Mouse (Mus musculus): ENCODE measurements around the gene Ppp2r5a.

The Ppp2r5a gene

GRCm38 (mm10) chr1:191384786-191385430 lies 18.2 kb downstream of the Ppp2r5a start:
- in situ Hi-C loops (cut with MboI, MseI), result no loop called here

DNA sequence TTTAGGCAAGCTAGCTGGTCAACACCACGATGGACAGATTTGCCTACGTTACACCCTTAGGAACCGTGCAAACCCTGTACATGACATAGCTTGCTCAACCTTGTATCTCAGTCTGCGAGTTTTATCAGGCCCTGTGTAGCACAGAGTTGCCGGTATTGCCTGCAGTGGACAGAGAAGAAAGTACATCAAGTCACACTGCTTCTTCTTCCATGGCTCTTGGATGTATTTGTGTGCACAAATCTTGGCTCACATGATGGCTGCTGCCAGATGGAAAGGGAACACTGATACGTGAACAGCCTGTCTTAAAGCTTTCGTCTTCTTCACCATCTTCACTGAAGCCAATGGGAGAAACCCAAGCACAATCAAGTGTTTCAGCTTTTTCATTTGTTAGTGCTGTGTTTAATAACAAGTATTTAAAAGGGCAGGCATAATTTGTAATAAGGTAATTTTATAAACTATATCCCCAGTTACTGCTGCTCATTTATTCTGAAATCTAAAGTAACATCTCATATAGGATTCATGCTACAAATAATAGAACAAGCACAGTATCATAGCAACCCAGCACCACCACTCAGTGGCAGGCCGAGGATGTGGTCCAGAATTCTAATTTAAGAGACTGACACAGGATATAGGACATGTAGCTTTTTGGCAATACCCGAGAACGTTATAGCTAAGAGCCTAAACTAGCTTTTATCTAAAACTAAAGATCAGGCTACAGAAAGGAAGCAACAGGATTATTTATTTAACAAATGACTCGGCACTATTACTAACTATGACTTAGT lies 20.9 kb downstream of the Ppp2r5a start:
- in situ Hi-C loops (cut with MboI, MseI), result no loop called here

DNA sequence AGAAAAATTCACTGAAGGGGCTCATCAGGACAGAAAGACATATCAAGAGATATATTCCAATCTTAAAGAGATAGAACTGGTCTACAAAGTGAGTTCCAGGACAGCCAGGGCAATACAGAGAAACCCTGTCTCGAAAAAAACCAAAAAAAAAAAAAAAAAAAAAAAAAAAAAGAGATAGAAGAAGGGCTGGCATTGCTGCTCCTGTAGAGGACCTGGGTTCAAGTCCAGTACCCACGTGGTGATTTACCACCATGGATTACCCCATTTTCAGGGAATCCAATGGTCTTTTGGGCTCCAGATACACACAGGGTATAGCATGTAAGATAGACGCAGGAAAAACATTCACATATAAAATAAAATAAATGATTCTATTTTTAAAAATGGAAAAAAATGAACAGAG lies 22.2 kb downstream of the Ppp2r5a start:
- in situ Hi-C loops (cut with MboI, MseI), result no loop called here

- in situ Hi-C loops (cut with MboI, MseI), result no loop called here
Measured at GRCm38 (mm10) chr1:191378080-191378479, 25.0 kb downstream of the Ppp2r5a start.

GRCm38 (mm10) chr1:191375644-191375998 lies 27.5 kb downstream of the Ppp2r5a start:
- in situ Hi-C loops (cut with MboI, MseI), result no loop called here

- in situ Hi-C loops (cut with MboI, MseI), result no loop called here
Measured at GRCm38 (mm10) chr1:191374993-191375643, 28.0 kb downstream of the Ppp2r5a start.

GRCm38 (mm10) chr1:191369140-191369539 lies 33.9 kb downstream of the Ppp2r5a start:
- in situ Hi-C loops (cut with MboI, MseI), result no loop called here

DNA sequence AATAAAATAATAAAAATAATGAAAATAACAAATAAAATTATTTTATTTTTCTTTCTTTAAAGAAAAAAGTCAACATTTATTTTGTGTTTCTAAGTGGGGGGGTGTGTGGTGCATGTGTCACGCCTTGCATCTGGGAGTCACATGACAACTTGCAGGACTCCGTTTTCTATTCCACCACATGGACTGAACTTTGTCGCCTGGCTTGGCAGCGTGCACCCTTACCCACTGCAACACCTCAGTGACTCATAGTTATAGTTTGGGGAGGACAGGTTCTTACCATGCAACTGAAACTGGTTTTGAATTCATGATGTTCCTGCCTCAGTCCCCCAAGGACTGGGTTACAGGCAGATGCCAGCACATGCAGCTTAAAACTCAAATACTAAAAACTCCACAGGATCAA lies 34.9 kb downstream of the Ppp2r5a start:
- in situ Hi-C loops (cut with MboI, MseI), result no loop called here

DNA sequence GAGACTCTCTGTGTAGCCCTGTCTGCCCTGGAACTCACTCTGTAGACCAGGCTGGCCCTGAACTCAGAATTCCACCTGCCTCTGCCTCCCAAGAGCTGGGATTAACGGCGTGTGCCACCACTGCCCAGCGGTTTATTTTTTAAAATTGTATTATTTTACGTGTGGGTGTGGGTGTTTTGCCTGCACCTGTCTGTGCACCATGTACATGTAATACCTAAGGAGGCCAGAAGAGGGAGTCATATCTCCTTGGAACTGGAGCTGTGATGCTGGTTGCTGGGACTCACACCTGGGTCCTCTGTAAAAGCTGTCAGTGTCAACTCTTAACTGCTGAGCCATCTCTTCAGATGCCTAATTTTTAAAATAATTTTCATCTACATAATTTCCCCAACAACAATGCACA lies 38.6 kb downstream of the Ppp2r5a start:
- in situ Hi-C loops (cut with MboI, MseI), result no loop called here

DNA sequence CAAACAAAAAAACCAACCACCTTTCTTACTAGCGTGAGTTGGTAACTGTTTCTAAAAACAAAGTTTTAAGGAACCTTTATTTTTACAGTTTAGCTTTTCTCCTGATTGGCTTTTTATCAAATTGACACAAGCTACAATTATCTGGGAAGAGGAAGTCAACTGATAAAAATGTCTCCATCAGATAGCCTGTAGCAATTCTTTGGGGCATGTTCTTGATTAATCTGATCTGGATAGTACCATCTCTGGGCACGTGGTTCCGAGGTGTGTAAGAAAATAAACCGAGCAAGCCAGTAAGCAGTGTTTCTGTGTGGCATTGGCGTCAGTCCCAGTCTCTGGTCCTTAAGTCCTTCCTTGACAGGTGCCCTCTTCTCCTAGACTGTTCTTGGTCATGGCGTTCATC lies 40.7 kb downstream of the Ppp2r5a start:
- in situ Hi-C loops (cut with MboI, MseI), result no loop called here

GRCm38 (mm10) chr1:191359478-191359877 lies 43.6 kb downstream of the Ppp2r5a start:
- in situ Hi-C loops (cut with MboI, MseI), result no loop called here

GRCm38 (mm10) chr1:191356936-191357335 lies 46.1 kb downstream of the Ppp2r5a start:
- in situ Hi-C loops (cut with MboI, MseI), result no loop called here

GRCm38 (mm10) chr1:191353836-191354235 lies 49.2 kb downstream of the Ppp2r5a start:
- in situ Hi-C loops (cut with MboI, MseI), result no loop called here

GRCm38 (mm10) chr1:191352786-191353488 lies 50.1 kb downstream of the Ppp2r5a start:
- in situ Hi-C loops (cut with MboI, MseI), result no loop called here

- in situ Hi-C loops (cut with MboI, MseI), result no loop called here
Measured at GRCm38 (mm10) chr1:191350355-191350754, 52.7 kb downstream of the Ppp2r5a start.

GRCm38 (mm10) chr1:191349486-191350037 lies 53.5 kb downstream of the Ppp2r5a start:
- in situ Hi-C loops (cut with MboI, MseI), result loop anchor here (25.0 kb wide), 1 partner anchor 463 kb away; the partner anchor contains the start of gene Nek2

DNA sequence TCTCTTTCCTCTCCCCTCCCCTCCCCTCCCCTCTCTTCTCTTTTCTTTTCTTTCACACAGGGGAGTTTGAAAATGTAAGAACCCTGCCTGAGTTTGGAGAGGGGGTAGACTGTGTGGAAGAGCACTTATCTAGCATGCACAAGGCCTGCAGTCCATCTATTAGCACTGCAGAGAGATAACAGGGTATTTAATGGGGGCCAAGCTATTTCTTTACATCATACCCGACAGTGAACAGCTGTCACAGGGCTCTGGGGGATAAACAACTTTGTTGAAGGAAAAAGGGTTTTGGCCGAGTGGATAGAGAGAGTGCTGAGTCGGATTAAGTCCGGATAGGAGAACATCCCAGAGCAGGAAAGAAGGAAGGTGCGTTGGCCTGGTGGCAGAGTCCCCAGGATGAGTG lies 54.1 kb downstream of the Ppp2r5a start:
- in situ Hi-C loops (cut with MboI, MseI), result loop anchor here (25.0 kb wide), 1 partner anchor 463 kb away; the partner anchor contains the start of gene Nek2

DNA sequence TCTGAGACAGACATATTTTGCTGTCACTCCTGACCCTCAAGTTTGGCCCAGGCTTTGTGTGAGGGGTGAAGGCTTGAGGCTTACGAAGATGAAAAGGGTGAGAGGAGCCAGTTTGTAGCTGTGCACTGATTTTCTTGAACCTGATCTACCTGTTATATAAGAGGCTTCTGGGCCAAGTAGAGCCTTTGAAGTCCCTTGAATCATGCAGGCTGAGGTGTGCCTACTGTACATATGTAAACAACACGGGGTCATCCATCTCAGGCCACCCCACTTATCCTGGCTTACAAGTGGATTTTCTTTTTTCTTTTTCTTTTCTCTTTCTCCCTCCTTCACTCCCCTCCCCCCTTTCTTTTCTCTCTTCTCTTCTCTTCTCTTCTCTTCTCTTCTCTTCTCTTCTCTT lies 54.5 kb downstream of the Ppp2r5a start:
- in situ Hi-C loops (cut with MboI, MseI), result loop anchor here (25.0 kb wide), 1 partner anchor 464 kb away; the partner anchor contains the start of gene Nek2

DNA sequence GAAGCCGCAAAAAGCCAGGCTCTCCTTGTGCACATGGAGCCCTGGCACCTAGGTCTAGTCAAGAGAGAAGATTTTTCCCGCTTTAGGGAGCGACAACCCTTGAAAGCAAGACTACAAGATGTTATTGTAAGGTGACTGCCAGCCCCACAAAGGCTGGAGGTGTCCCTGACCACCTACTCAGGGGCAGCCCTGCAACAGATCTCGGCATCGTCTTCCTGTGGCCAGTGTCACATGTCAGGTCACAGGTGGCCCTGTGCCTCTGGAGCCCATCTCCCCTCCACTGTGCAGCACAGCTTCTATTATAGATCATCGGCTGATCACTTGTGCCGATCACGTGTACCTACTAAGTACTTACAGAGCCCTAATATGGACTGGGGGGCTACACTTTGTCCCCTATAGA lies 55.5 kb downstream of the Ppp2r5a start:
- in situ Hi-C loops (cut with MboI, MseI), result loop anchor here (25.0 kb wide), 1 partner anchor 465 kb away; the partner anchor contains the start of gene Nek2

GRCm38 (mm10) chr1:191340530-191340929 lies 62.5 kb downstream of the Ppp2r5a start:
- in situ Hi-C loops (cut with MboI, MseI), result loop anchor here (5.0 to 25.0 kb wide), 2 partner anchors 202 to 472 kb away; partner anchors contain the start of gene Nek2

- in situ Hi-C loops (cut with MboI, MseI), result loop anchor here (5.0 to 25.0 kb wide), 2 partner anchors 202 to 472 kb away; partner anchors contain the start of gene Nek2
Measured at GRCm38 (mm10) chr1:191339876-191340275, 63.2 kb downstream of the Ppp2r5a start.
